Mouse (Mus musculus) embryo, embryonic 10.5 days (tissue): ENCODE data around the gene Plekhh3.
"Not testable (repeated sequence)": the region's sequence is repeated elsewhere in the genome, so short reads cannot be mapped to it uniquely, and the experiment has no call there.

Source experiments
- DNase-seq: peaks from one replicate; pipeline ENCODE4 v3.0.0-alpha.2; 2015; ENCODE audit warnings: low spot score

The Plekhh3 gene

GRCm38 (mm10) chr11:101171721-101172433 is 726 bp upstream of the Plekhh3 start:
- DNase-seq = peak; percentile 92

GRCm38 (mm10) chr11:101170354-101170810 is 769 bp downstream of the Plekhh3 start, which contains the start of gene Cntnap1:
Gene Cntnap1 (plus strand): TSS chr11:101170523.
- DNase-seq = peak; percentile 54

GRCm38 (mm10) chr11:101169301-101170107 is 1.6 kb downstream of the Plekhh3 start:
- DNase-seq = no peak

GRCm38 (mm10) chr11:101168301-101168980 is 2.7 kb downstream of the Plekhh3 start:
- DNase-seq = no peak

GRCm38 (mm10) chr11:101167963-101168300 is 3.2 kb downstream of the Plekhh3 start:
- no peak for DNase-seq

- no peak for DNase-seq
Measured at GRCm38 (mm10) chr11:101167211-101167962, 3.8 kb downstream of the Plekhh3 start.

GRCm38 (mm10) chr11:101166357-101166756 is 4.8 kb downstream of the Plekhh3 start:
- DNase-seq = no peak

- DNase-seq = peak; percentile 54
Measured at GRCm38 (mm10) chr11:101164677-101165580, 6.2 kb downstream of the Plekhh3 start.

GRCm38 (mm10) chr11:101164351-101164665 is 6.8 kb downstream of the Plekhh3 start:
- DNase-seq = no peak

GRCm38 (mm10) chr11:101163476-101164350 is 7.4 kb downstream of the Plekhh3 start:
- DNase-seq = no peak

- no peak for DNase-seq
Measured at GRCm38 (mm10) chr11:101162772-101163171, 8.4 kb downstream of the Plekhh3 start.

GRCm38 (mm10) chr11:101162301-101162700 is 8.8 kb downstream of the Plekhh3 start:
- DNase-seq = no peak

- DNase-seq = no peak
Measured at GRCm38 (mm10) chr11:101161551-101161950, 9.6 kb downstream of the Plekhh3 start.

GRCm38 (mm10) chr11:101160981-101161505 is 10.1 kb downstream of the Plekhh3 start:
- not testable (repeated sequence) for DNase-seq

- DNase-seq = not testable (repeated sequence)
Measured at GRCm38 (mm10) chr11:101160151-101160550, 11.0 kb downstream of the Plekhh3 start.

- DNase-seq = peak; percentile 79
Measured at GRCm38 (mm10) chr11:101155728-101156371, 15.3 kb downstream of the Plekhh3 start, which contains the start of gene Tubg2. Gene Tubg2 (plus strand): TSS chr11:101155907.

GRCm38 (mm10) chr11:101155151-101155550 is 16.0 kb downstream of the Plekhh3 start:
- DNase-seq = no peak

- DNase-seq = no peak
Measured at GRCm38 (mm10) chr11:101154648-101155047, 16.5 kb downstream of the Plekhh3 start.

- no peak for DNase-seq
Measured at GRCm38 (mm10) chr11:101152825-101153224, 18.3 kb downstream of the Plekhh3 start.
